Mouse (Mus musculus) liver, adult 2 months (tissue): ENCODE results near the gene Diras1. TPM values are rescaled to one million over a fixed set of nuclear protein-coding genes. Genes with fewer than 3 reads are reported as not detected.

ENCODE experiments used
- DNase-seq: peaks from one replicate; pipeline ENCODE4 v3.0.0-alpha.2; 2011; ENCODE audit warnings: low read depth, low spot score; ENCODE audit errors: extremely low read depth
- H3K27ac ChIP-seq: fragments of 200-500 bp; replicated peaks from 2 replicates; pipeline ENCODE4 v1.5.1; 2012; ENCODE audit warnings: low read depth, mild to moderate bottlenecking, control low read depth, inconsistent platforms, low read length; ENCODE audit not compliant: insufficient read depth
- H3K27me3 ChIP-seq: fragments of 200-500 bp; 2 replicates; pipeline ENCODE4 v1.6.1; 2012; ENCODE audit warnings: mild to moderate bottlenecking, moderate library complexity, low read length, inconsistent platforms; ENCODE audit not compliant: control insufficient read depth, insufficient read depth
- H3K36me3 ChIP-seq: fragments of 200-500 bp; 2 replicates; pipeline ENCODE4 v1.6.1; 2012; ENCODE audit warnings: low read length, inconsistent platforms; ENCODE audit not compliant: control insufficient read depth, insufficient read depth
- H3K4me1 ChIP-seq: fragments of 200-500 bp; 2 replicates; pipeline ENCODE4 v1.6.1; 2011; ENCODE audit warnings: low read length; ENCODE audit not compliant: control insufficient read depth, insufficient read depth
- H3K4me3 ChIP-seq: fragments of 200-500 bp; 2 replicates; pipeline ENCODE4 v1.5.1; 2011; ENCODE audit warnings: low read depth, mild to moderate bottlenecking, control low read depth, low read length, moderate library complexity; ENCODE audit not compliant: insufficient read depth
- H3K79me2 ChIP-seq: fragments of 200-500 bp; 2 replicates; pipeline ENCODE4 v1.6.1; 2012; ENCODE audit warnings: inconsistent platforms, mild to moderate bottlenecking, low read length, moderate library complexity; ENCODE audit not compliant: control insufficient read depth, insufficient read depth
- H3K9ac ChIP-seq: fragments of 200-500 bp; 2 replicates; pipeline ENCODE4 v1.6.1; 2012; ENCODE audit warnings: low read depth, mild to moderate bottlenecking, control low read depth, inconsistent platforms, low read length
- CTCF ChIP-seq: fragments of 200-500 bp; IDR thresholded peaks from 2 replicates; pipeline ENCODE4 v1.5.1; 2011; ENCODE audit warnings: low read depth, low read length, control low read depth
- POLR2A ChIP-seq: fragments of 200-500 bp; IDR thresholded peaks from 2 replicates; pipeline ENCODE4 v1.6.1; 2011; ENCODE audit warnings: low read length, control low read depth; ENCODE audit not compliant: insufficient read depth; ENCODE audit errors: extremely low read depth
- WGBS: fragments of 180-500 bp; shearing (Covaris S2); methylation state at CpG from one replicate; pipeline ENCODE4 v1.1.7; 2018; 5-methylcytosine and 5-hydroxymethylcytosine counted together
- polyA plus RNA-seq: library from polyadenylated mRNA; depleted of rRNA; stranded (reverse); fragments of >200 nt; gene quantifications from 2 replicates; pipeline ENCODE4 v1.2.3, GENCODE M21; 2012
- total RNA-seq: library from RNA; depleted of rRNA; stranded (reverse); fragments of >200 nt; gene quantifications from 2 replicates; pipeline ENCODE4 v1.2.3, GENCODE M21; 2014

The Diras1 gene
- total and polyA plus RNA-seq, 2 experiments, result not detected

DNA sequence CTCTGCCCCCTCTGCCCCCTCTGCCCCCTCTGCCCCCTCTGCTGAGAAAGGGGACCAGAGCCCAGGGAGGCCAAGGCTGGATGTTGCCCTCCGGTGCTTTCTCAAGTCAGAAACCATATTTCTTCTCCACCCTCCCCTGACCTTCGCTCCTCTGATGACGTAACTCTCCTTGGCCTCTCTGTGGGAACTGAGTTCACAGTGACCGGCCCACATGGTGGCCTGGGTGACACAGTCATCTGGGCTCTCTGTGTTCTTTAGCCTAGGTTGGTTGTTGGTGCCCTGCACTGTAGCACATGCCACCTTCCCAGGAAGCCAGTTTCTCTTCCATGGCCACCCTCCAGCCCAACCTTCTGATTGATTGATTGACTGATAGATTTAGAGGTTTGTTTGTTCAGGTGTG, 43.1 kb downstream of the Diras1 start:
- H3K4me3 ChIP-seq, result no peak overlapping the region
- H3K9ac ChIP-seq, result no peak overlapping the region
- DNase-seq, result peak; percentile 85
- no peaks in the 10 kb centered on the region for H3K79me2 ChIP-seq
- TF ChIP-seq CTCF (no peak), POLR2A (no peak)
- H3K27ac ChIP-seq, result no peak overlapping the region
- peaks cover 12% of the 10 kb centered on the region for H3K4me1 ChIP-seq
- no peaks in the 10 kb centered on the region for H3K27me3 ChIP-seq
- WGBS, result 20% methylated on average over 4 of the region's 4 CpGs
- H3K36me3 ChIP-seq, result no peaks in the 10 kb centered on the region

DNA sequence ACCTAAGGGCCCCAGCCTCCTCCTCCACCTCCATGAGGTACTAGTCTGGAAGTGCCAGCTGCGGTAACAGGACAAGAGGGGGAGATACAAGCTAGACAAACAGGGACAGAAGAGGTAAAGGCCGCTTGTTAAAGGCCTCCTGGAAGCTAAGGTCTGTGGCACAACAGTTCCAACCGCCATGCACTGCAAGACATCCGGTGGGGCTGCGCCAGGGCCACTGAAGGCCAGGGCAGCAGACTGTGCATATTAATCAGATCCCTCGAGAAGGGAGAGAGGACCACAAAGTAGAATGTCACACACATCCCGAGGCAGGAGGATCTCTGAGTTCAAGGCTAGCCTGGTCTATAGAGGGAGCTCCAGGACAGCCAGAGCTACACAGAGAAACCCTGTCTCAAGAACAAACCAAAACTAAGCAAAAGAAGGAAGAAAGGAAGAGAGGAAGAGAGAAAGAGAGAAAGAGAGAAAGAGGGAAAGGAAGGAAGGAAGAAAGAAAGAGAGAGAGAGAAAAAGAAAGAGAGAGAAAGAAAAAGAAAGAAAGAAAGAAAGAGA, 43.8 kb downstream of the Diras1 start:
- no peak for DNase-seq
- no peak for TF ChIP-seq CTCF
- TF ChIP-seq POLR2A, result no peak
- no peaks in the 10 kb centered on the region for H3K36me3 ChIP-seq
- 75% methylated on average over 7 of the region's 7 CpGs for WGBS
- H3K4me3 ChIP-seq, result no peak overlapping the region
- no peaks in the 10 kb centered on the region for H3K27me3 ChIP-seq
- no peaks in the 10 kb centered on the region for H3K79me2 ChIP-seq
- H3K4me1 ChIP-seq, result peaks cover 10% of the 10 kb centered on the region
- H3K27ac ChIP-seq, result no peak overlapping the region
- no peak overlapping the region for H3K9ac ChIP-seq

DNA sequence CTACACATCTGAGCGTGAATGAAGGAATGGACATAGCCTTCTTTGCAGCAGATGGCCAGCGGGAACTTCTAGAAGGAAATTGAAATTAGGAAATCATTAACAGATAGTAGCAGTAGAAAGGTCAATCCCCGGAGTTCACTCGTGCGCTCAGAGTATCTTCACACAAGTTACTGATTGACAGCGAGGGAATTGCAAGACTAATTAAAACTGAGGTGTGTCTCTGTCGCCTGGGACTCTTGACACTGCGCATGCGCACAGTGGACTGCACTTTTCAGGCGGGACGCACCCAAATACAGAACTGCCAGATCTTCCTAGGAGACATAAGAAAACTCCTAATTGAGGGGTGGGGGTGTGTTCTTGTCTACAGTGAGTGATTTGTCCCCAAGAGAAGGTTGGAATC, 50.0 kb downstream of the Diras1 start:
- Histone ChIP-seq H3K4me1 (peaks cover 18% of the 10 kb centered on the region), H3K4me3 (no peak overlapping the region), H3K27me3 (no peaks in the 10 kb centered on the region), H3K36me3 (no peaks in the 10 kb centered on the region), H3K27ac (no peak overlapping the region), H3K9ac (no peak overlapping the region), H3K79me2 (no peaks in the 10 kb centered on the region)
- peak; percentile 91 for DNase-seq
- no peak for TF ChIP-seq POLR2A
- TF ChIP-seq CTCF, result no peak
- 16% methylated on average over 11 of the region's 11 CpGs for WGBS

DNA sequence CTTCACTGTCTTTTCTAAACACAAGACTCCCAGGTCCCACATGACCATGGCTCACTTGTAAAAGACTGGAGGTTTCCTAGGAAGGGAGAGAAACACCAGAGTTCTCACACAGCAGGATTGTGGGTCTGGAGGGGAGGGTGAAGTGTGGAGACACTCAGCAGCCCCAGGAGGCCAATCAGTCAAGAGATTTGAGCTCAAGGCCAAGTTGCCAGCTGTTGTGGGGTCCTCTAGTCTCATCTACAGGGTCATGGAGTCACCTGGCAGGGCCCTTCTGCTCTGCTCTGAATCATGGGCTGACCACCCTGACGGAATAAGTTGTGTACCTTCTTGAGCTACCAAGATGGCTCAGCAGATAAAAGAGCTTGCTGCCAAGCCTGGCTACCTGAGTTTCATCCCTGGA, 51.7 kb downstream of the Diras1 start:
- TF ChIP-seq CTCF (no peak), POLR2A (no peak)
- no peaks in the 10 kb centered on the region for H3K79me2 ChIP-seq
- H3K27ac ChIP-seq, result no peak overlapping the region
- WGBS, result 84% methylated on average over 1 of the region's 1 CpGs
- H3K36me3 ChIP-seq, result no peaks in the 10 kb centered on the region
- H3K9ac ChIP-seq, result no peak overlapping the region
- peaks cover 18% of the 10 kb centered on the region for H3K4me1 ChIP-seq
- no peaks in the 10 kb centered on the region for H3K27me3 ChIP-seq
- H3K4me3 ChIP-seq, result no peak overlapping the region
- no peak for DNase-seq

DNA sequence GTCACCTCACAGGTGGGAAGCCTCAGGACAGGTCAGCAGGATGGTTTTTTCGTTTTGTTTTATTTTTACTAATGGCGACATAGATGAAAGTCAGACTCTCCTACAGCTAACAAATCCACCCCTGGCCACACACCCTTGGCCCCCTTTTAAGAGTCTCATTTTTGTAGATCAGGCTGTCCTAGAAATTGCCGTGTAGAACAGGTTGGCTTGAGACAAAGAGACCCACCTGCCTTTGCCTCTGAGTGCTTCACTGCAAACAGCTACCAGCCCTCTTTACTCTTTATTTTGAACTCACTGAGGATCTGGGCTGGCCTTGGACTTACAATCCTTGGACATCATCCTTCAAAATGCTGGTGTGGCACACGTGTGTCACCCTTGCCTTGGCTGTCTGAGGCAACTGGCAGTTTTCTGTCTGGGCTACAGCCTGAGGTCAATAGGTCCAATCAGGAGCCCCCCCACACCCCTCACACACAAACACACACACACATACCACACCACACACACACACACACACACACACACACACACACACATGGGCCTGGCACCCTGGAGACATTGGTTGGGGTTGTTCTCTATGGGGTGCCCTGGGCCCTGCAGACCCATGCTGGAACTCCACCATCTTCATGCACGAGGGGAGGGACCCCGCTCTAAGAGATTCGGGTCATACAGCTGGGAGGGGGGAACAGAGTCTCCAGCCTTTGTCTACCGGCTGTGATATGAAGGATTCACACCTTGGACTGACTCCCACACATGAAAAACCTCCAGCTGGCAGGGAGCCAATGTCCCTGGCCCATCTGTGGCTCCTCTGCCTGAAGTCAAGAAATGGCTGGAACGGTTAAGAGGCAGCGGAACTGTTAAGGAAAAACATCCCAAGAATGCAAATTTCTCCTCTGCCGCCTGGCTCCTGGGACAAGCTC, 53.1 kb downstream of the Diras1 start:
- Histone ChIP-seq H3K27me3 (no peaks in the 10 kb centered on the region), H3K79me2 (no peaks in the 10 kb centered on the region), H3K9ac (no peak overlapping the region), H3K4me3 (no peak overlapping the region), H3K27ac (no peak overlapping the region), H3K36me3 (no peaks in the 10 kb centered on the region), H3K4me1 (peaks cover 18% of the 10 kb centered on the region)
- TF ChIP-seq POLR2A, result no peak
- TF ChIP-seq CTCF, result no peak
- 59% methylated on average over 11 of the region's 11 CpGs for whole genome bisulfite sequencing
- peak; percentile 40 for DNase-seq

DNA sequence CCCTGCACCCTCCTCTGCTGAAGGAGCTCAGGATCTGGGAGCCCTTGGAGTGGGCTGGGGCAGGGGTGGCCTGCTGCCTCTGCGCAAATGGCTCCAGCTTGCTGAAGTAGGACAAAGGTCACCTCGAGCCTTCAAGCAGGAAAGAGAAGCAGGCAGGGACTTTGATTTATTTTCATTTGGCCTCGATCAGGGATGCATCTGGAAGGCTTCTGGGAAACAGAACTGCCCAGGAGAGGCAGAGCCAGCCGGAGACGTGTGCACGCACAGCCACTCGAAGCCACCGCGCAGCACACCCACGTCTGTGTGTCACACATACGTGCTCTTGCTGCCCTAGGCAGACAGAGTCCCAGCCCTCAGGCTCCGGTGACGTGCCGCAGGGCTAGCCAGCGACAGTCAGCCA, 53.9 kb downstream of the Diras1 start:
- WGBS, result 50% methylated on average over 15 of the region's 15 CpGs
- TF ChIP-seq POLR2A (no peak), CTCF (no peak)
- H3K79me2 ChIP-seq, result no peaks in the 10 kb centered on the region
- no peak overlapping the region for H3K9ac ChIP-seq
- no peaks in the 10 kb centered on the region for H3K36me3 ChIP-seq
- H3K27ac ChIP-seq, result no peak overlapping the region
- no peaks in the 10 kb centered on the region for H3K27me3 ChIP-seq
- peak; percentile 64 for DNase-seq
- H3K4me3 ChIP-seq, result no peak overlapping the region
- peaks cover 23% of the 10 kb centered on the region for H3K4me1 ChIP-seq
